Mouse (Mus musculus) kidney, embryonic 14.5 days (tissue): ENCODE results near the gene Prdm9. TPM values are rescaled to one million over a fixed set of nuclear protein-coding genes. Genes with fewer than 3 reads are reported as not detected.

ENCODE experiments used
- ATAC-seq: fragments of 200-750 bp; cut with Nextera tagmentation; 2 replicates; pipeline ENCODE4 v1.8.0; 2017; ENCODE audit warnings: moderate number of reproducible peaks, mild to moderate bottlenecking, moderate TSS enrichment, moderate library complexity; ENCODE audit not compliant: low FRiP score, low TSS enrichment
- H3K27ac ChIP-seq: fragments of 300-500 bp; sonication (generic); 2 replicates; pipeline ENCODE4 v1.5.1; 2014; ENCODE audit warnings: low read depth, mild to moderate bottlenecking, low read length, moderate library complexity, mixed read lengths
- H3K27me3 ChIP-seq: fragments of 300-500 bp; sonication (generic); 2 replicates; pipeline ENCODE4 v1.6.1; 2014; ENCODE audit warnings: mild to moderate bottlenecking, low read length; ENCODE audit not compliant: control insufficient read depth, insufficient read depth
- H3K36me3 ChIP-seq: fragments of 300-500 bp; sonication (generic); 2 replicates; pipeline ENCODE4 v1.6.1; 2014; ENCODE audit warnings: low read length, mixed read lengths; ENCODE audit not compliant: control insufficient read depth, insufficient read depth
- H3K4me1 ChIP-seq: fragments of 300-500 bp; sonication (generic); 2 replicates; pipeline ENCODE4 v1.6.1; 2014; ENCODE audit warnings: low read length, mixed read lengths; ENCODE audit not compliant: control insufficient read depth, insufficient read depth
- H3K4me2 ChIP-seq: fragments of 300-500 bp; sonication (generic); replicated peaks from 2 replicates; pipeline ENCODE4 v1.6.1; 2014; ENCODE audit warnings: low read depth, mild to moderate bottlenecking, low read length
- H3K4me3 ChIP-seq: fragments of 300-500 bp; sonication (generic); 2 replicates; pipeline ENCODE4 v1.5.1; 2014; ENCODE audit warnings: mild to moderate bottlenecking, low read length
- H3K9ac ChIP-seq: fragments of 300-500 bp; sonication (generic); 2 replicates; pipeline ENCODE4 v1.6.1; 2014; ENCODE audit warnings: low read depth, mild to moderate bottlenecking, low read length, moderate library complexity
- H3K9me3 ChIP-seq: fragments of 300-500 bp; sonication (generic); 2 replicates; pipeline ENCODE4 v1.6.1; 2016; ENCODE audit warnings: low read length; ENCODE audit not compliant: control insufficient read depth
- WGBS: fragments of 180-500 bp; shearing (Covaris S2); extraction: QIAGEN DNeasy Blood & Tissue Kit; methylation state at CpG from one replicate; pipeline ENCODE4 v1.1.7; 2014; 5-methylcytosine and 5-hydroxymethylcytosine counted together
- polyA plus RNA-seq: library from polyadenylated mRNA; unstranded; fragments of >200 nt; fragmentation: Nextera tagmentation; extraction: Ambion mirVana; gene quantifications from 2 replicates; pipeline ENCODE4 v1.2.1, GENCODE M21; 2014

Gene Prdm9
- polyA plus RNA-seq, 1 experiment from 2014 or later, result 1.6 TPM

- H3K9me3 ChIP-seq, result no peaks in the 10 kb centered on the region
- ATAC-seq, result peak; percentile 73; the same call in 1 of the 2 replicates
- peaks cover 10% of the 10 kb centered on the region for H3K27me3 ChIP-seq
- H3K4me3 ChIP-seq, result peak overlapping the region; percentile 49
- no peak overlapping the region for H3K27ac ChIP-seq
- WGBS, result 0% methylated on average over 30 of the region's 33 CpGs
- peak overlapping the region; percentile 45 for H3K9ac ChIP-seq
- H3K36me3 ChIP-seq, result no peaks in the 10 kb centered on the region
- peak overlapping the region; percentile 87 for H3K4me2 ChIP-seq
- no peaks in the 10 kb centered on the region for H3K4me1 ChIP-seq
Observed at GRCm38 (mm10) chr17:15536457-15536904, 27.7 kb downstream of the Prdm9 start.

DNA sequence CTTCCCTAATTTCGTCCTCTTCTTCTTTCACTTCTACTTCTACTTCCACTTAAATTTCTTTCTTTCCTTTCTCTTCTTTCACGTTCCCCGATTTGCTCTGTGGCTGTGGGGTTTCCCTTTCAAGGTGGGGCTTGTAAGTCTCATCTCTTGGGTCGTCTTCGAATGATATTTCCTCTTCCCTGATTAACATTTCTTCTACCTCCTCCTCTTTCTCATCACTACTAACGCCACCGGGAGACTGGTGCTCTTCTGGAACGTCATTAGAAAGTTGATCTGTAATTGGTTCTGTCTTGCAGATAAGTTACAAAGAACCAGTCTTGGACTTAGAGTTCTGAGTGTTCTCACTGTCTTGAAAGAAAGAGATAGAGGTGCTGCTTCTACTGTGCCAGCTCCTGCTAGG lies 28.2 kb downstream of the Prdm9 start:
- Histone ChIP-seq H3K27ac (no peak overlapping the region), H3K4me1 (no peaks in the 10 kb centered on the region), H3K27me3 (peaks cover 10% of the 10 kb centered on the region), H3K36me3 (no peaks in the 10 kb centered on the region), H3K9ac (peak overlapping the region; percentile 45; the same call in 1 of the 2 replicates), H3K9me3 (no peaks in the 10 kb centered on the region), H3K4me3 (peak overlapping the region; percentile 49), H3K4me2 (peak overlapping the region; percentile 87)
- 21% methylated on average over 8 of the region's 8 CpGs for WGBS
- no peak for ATAC-seq

- Histone ChIP-seq H3K4me3 (no peak overlapping the region), H3K27ac (no peak overlapping the region), H3K9me3 (no peaks in the 10 kb centered on the region), H3K36me3 (no peaks in the 10 kb centered on the region), H3K4me2 (no peak overlapping the region), H3K9ac (no peak overlapping the region), H3K27me3 (peaks cover 7% of the 10 kb centered on the region), H3K4me1 (no peaks in the 10 kb centered on the region)
- 75% methylated on average over 11 of the region's 11 CpGs for WGBS
- no peak for ATAC-seq
Observed at GRCm38 (mm10) chr17:15535162-15535800, 28.9 kb downstream of the Prdm9 start.

- Histone ChIP-seq H3K9me3 (no peaks in the 10 kb centered on the region), H3K4me3 (no peak overlapping the region), H3K27ac (no peak overlapping the region), H3K4me1 (no peaks in the 10 kb centered on the region; the same call in 1 of the 2 replicates), H3K27me3 (peaks cover under 1% of the 10 kb centered on the region; the same call in 1 of the 2 replicates), H3K36me3 (peaks cover 1% of the 10 kb centered on the region; the same call in 1 of the 2 replicates), H3K4me2 (no peak overlapping the region), H3K9ac (no peak overlapping the region)
- 15% methylated on average over 5 of the region's 5 CpGs for WGBS
- ATAC-seq, result no peak
Observed at GRCm38 (mm10) chr17:15530141-15530540, 34.0 kb downstream of the Prdm9 start.

- H3K27ac ChIP-seq, result no peak overlapping the region
- no peaks in the 10 kb centered on the region for H3K9me3 ChIP-seq
- no peak for ATAC-seq
- H3K4me1 ChIP-seq, result no peaks in the 10 kb centered on the region; the same call in 1 of the 2 replicates
- peaks cover 14% of the 10 kb centered on the region; the same call in 1 of the 2 replicates for H3K36me3 ChIP-seq
- no peak overlapping the region for H3K9ac ChIP-seq
- WGBS, result 74% methylated on average over 2 of the region's 2 CpGs
- no peaks in the 10 kb centered on the region for H3K27me3 ChIP-seq
- H3K4me2 ChIP-seq, result no peak overlapping the region
- no peak overlapping the region for H3K4me3 ChIP-seq
Observed at GRCm38 (mm10) chr17:15528887-15529286, 35.3 kb downstream of the Prdm9 start.

DNA sequence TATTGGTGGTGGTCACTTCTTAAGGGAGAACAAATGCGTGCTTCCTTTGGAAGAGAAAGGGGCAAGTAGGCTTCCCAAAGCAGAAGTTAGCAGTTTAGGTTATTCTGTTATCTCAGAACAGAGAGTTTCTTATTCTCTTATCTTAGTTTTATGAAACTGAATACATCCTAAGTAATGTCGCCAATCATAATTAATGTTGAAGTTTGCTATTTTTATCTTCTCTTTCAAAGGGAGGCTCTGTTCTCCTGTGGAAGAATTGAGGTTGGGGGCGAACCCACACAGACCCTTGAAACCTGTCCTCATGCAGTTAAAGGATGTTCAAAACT lies 36.4 kb downstream of the Prdm9 start:
- H3K9me3 ChIP-seq, result no peaks in the 10 kb centered on the region
- peaks cover 24% of the 10 kb centered on the region; the same call in 1 of the 2 replicates for H3K36me3 ChIP-seq
- peak overlapping the region; percentile 72 for H3K4me2 ChIP-seq
- H3K4me1 ChIP-seq, result no peaks in the 10 kb centered on the region; the same call in 1 of the 2 replicates
- H3K27ac ChIP-seq, result no peak overlapping the region
- WGBS, result 51% methylated on average over 3 of the region's 3 CpGs
- peak overlapping the region; percentile 84 for H3K4me3 ChIP-seq
- ATAC-seq, result no peak
- no peaks in the 10 kb centered on the region for H3K27me3 ChIP-seq
- peak overlapping the region; percentile 83 for H3K9ac ChIP-seq

GRCm38 (mm10) chr17:15526986-15527810 lies 37.0 kb downstream of the Prdm9 start, which contains the start of gene Pdcd2:
Gene Pdcd2 (minus strand): TSS chr17:15527301.
- ATAC-seq, result peak; percentile 99
- Histone ChIP-seq H3K9me3 (no peaks in the 10 kb centered on the region), H3K4me3 (peak within 1 kb of the TSS; percentile 84), H3K4me1 (no peaks in the 10 kb centered on the region; the same call in 1 of the 2 replicates), H3K27ac (peak within 1 kb of the TSS; percentile 77), H3K9ac (peak within 1 kb of the TSS; percentile 83), H3K4me2 (peak within 1 kb of the TSS; percentile 72), H3K36me3 (peaks cover 28% of the 10 kb centered on the region; the same call in 1 of the 2 replicates), H3K27me3 (no peaks in the 10 kb centered on the region)
- 1% methylated on average over 53 of the region's 55 CpGs for WGBS

DNA sequence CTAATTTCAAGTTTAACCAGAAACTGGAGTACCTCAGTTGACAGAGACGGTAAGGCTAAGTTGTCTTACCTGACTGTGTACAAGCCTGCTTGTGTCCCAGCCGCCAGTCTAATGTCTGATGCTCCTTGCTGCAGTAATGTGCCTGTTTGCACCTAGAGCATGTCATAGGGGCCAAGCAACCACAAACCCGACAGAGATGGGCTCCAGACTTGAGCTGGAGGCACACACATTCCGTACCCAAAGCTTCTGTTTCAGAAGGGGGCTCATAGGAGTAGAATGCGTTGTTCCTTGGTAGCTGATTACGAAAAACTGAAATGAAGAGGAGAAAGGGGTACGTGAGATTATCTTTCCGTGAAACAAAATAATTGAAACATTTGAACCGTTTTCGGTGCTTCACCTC lies 37.9 kb downstream of the Prdm9 start:
- H3K4me1 ChIP-seq, result no peaks in the 10 kb centered on the region; the same call in 1 of the 2 replicates
- 10% methylated on average over 10 of the region's 10 CpGs for WGBS

DNA sequence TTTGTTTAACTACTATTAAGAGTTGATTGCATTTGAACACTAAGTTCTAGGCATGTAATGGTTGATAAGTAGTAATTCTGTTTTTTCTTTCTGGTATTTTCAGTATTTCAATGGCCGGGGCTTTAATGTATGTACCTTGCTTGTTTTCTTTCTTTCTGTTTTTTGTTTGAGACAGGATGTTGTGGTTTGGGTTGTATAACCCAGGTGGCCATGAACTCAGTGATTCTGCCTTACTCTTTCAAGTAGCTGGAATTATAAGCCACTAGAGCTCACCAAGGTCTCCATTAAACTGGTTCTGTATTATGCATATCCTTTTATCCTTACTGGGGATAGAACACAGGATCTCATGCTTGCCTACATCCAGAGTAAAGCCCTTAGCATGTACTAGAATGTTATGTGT lies 45.4 kb downstream of the Prdm9 start:
- H3K4me3 ChIP-seq, result no peak overlapping the region
- no peaks in the 10 kb centered on the region for H3K9me3 ChIP-seq
- H3K4me2 ChIP-seq, result no peak overlapping the region
- no peaks in the 10 kb centered on the region for H3K4me1 ChIP-seq
- WGBS, result 94% methylated on average over 1 of the region's 1 CpGs
- H3K27me3 ChIP-seq, result no peaks in the 10 kb centered on the region
- H3K36me3 ChIP-seq, result peaks cover 92% of the 10 kb centered on the region
- ATAC-seq, result no peak
- H3K27ac ChIP-seq, result no peak overlapping the region
- no peak overlapping the region for H3K9ac ChIP-seq

More for the DNA sequence above, 37.9 kb downstream of the Prdm9 start:
- peak overlapping the region; percentile 84 for H3K4me3 ChIP-seq
- no peaks in the 10 kb centered on the region for H3K9me3 ChIP-seq
- ATAC-seq, result no peak
- H3K4me2 ChIP-seq, result peak overlapping the region; percentile 72
- peaks cover 37% of the 10 kb centered on the region for H3K36me3 ChIP-seq
- H3K9ac ChIP-seq, result peak overlapping the region; percentile 83
- no peak overlapping the region; the same call in 1 of the 2 replicates for H3K27ac ChIP-seq
- no peaks in the 10 kb centered on the region for H3K27me3 ChIP-seq
